Mouse (Mus musculus) forebrain, embryonic 12.5 days (tissue): Measurements from ENCODE around the gene Ptpn5. TPM values are rescaled to one million over a fixed set of nuclear protein-coding genes. Genes with fewer than 3 reads are reported as not detected.

Experiments
- ATAC-seq: fragments of 200-750 bp; cut with Nextera tagmentation; 2 replicates; pipeline ENCODE4 v1.8.0; 2017; ENCODE audit warnings: moderate TSS enrichment; ENCODE audit not compliant: low FRiP score
- H3K27ac ChIP-seq: fragments of 300-500 bp; sonication (generic); 2 replicates; pipeline ENCODE4 v1.5.1; 2016; ENCODE audit warnings: mild to moderate bottlenecking
- H3K27me3 ChIP-seq: fragments of 300-500 bp; sonication (generic); 2 replicates; pipeline ENCODE4 v1.6.1; 2016; ENCODE audit warnings: mild to moderate bottlenecking
- H3K36me3 ChIP-seq: fragments of 300-500 bp; sonication (generic); replicated peaks from 2 replicates; pipeline ENCODE4 v1.6.1; 2016; ENCODE audit warnings: mild to moderate bottlenecking
- H3K4me1 ChIP-seq: fragments of 300-500 bp; sonication (generic); 2 replicates; pipeline ENCODE4 v1.6.1; 2016
- H3K4me2 ChIP-seq: fragments of 300-500 bp; sonication (generic); 2 replicates; pipeline ENCODE4 v1.6.1; 2016; ENCODE audit warnings: mild to moderate bottlenecking, moderate library complexity
- H3K4me3 ChIP-seq: fragments of 300-500 bp; sonication (generic); replicated peaks from 2 replicates; pipeline ENCODE4 v1.5.1; 2016; ENCODE audit warnings: mild to moderate bottlenecking
- H3K9ac ChIP-seq: fragments of 300-500 bp; sonication (generic); 2 replicates; pipeline ENCODE4 v1.6.1; 2016; ENCODE audit warnings: mild to moderate bottlenecking
- H3K9me3 ChIP-seq: fragments of 300-500 bp; sonication (generic); 2 replicates; pipeline ENCODE4 v1.6.1; 2016
- WGBS: fragments of 180-500 bp; shearing (Covaris S2); methylation state at CpG from one replicate; pipeline ENCODE4 v1.1.7; 2016; 5-methylcytosine and 5-hydroxymethylcytosine counted together
- polyA plus RNA-seq: library from polyadenylated mRNA; unstranded; fragments of >200 nt; fragmentation: Nextera tagmentation; extraction: Ambion mirVana; gene quantifications from 2 replicates; pipeline ENCODE4 v1.2.1, GENCODE M21; 2016

The Ptpn5 gene
- polyA plus RNA-seq, 1 experiment from 2014 or later = 30.6 TPM

DNA sequence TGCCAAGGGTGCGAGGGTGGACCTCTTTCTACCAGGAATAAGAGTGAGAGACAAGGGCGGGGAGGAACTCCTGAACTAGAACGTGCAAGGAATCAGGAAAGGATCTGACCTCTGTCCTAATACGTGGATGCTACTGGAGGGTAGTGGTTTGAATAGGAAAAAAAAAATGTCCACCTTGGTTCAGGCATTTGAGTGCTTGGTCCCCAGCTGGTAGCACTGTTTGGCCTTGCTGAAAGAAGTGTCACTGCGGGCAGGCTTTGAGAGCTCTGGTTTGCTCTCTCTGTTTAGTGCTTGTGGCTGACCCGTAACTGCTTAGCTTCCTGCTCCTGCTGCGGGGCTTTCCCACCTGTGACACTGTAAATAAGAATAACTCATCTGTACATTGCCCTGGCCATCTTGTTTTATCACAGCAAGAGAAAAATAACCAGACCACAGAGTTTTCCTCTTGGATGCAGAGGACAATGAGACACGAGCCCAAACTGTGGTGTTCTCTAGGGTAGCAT, 6.4 kb upstream of the Ptpn5 start:
- 84% methylated on average over 8 of the region's 8 CpGs for WGBS
- no peak overlapping the region for H3K4me2 ChIP-seq
- H3K4me3 ChIP-seq = no peak overlapping the region
- H3K9ac ChIP-seq = no peak overlapping the region
- no peaks in the 10 kb centered on the region for H3K4me1 ChIP-seq
- no peak overlapping the region for H3K27ac ChIP-seq
- peaks cover 12% of the 10 kb centered on the region for H3K27me3 ChIP-seq
- H3K9me3 ChIP-seq = no peaks in the 10 kb centered on the region
- no peaks in the 10 kb centered on the region for H3K36me3 ChIP-seq
- ATAC-seq = no peak

DNA sequence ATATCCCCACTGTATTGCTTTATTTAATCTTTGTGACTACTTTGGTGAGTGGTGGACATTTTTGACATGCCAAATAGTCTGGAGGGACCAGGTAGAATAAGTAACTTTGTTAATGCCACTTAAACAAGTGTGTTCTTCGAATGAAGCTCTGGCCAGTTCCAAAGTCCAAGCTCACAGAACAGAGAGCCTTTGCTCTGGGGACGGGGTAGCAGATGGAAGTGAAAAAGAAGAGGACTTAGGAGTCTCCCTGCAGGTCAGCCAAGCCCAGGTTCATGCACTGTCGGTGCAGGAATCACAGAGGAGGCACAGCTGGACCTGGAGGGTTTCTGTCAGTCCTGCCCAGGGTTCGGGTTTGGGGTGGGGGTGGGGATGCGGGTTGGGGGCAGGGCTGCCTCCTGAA, 1.1 kb upstream of the Ptpn5 start:
- Histone ChIP-seq H3K9me3 (no peaks in the 10 kb centered on the region), H3K27me3 (peaks cover 64% of the 10 kb centered on the region), H3K4me3 (no peak overlapping the region), H3K4me1 (peaks cover 10% of the 10 kb centered on the region), H3K9ac (no peak overlapping the region), H3K36me3 (no peaks in the 10 kb centered on the region), H3K27ac (no peak overlapping the region), H3K4me2 (no peak overlapping the region)
- no peak for ATAC-seq
- 44% methylated on average over 5 of the region's 5 CpGs for WGBS

DNA sequence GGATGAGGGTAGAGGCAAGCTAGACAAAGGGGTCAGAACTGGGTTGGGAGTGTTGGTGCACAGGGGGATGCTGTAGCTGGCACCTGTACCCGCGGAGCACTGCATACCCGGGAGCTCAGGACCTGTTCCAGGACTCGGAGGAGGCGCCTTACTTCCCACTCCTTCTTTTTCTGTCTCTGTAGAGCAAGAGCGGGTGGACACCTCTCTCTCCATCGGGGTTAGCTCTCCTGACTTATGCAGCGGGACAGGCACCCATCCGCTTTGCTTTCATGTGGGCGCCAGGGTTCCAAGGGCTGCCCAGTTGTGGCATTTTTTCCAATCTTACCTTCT, 588 bp downstream of the Ptpn5 start:
- peak overlapping the region; percentile 83 for H3K27ac ChIP-seq
- peak overlapping the region; percentile 71 for H3K4me3 ChIP-seq
- no peaks in the 10 kb centered on the region for H3K36me3 ChIP-seq
- H3K4me2 ChIP-seq = peak overlapping the region; percentile 86
- no peaks in the 10 kb centered on the region for H3K9me3 ChIP-seq
- no peak for ATAC-seq
- peak overlapping the region; percentile 78 for H3K9ac ChIP-seq
- WGBS = 1% methylated on average over 10 of the region's 10 CpGs
- peaks cover 64% of the 10 kb centered on the region for H3K27me3 ChIP-seq
- H3K4me1 ChIP-seq = peaks cover 10% of the 10 kb centered on the region

DNA sequence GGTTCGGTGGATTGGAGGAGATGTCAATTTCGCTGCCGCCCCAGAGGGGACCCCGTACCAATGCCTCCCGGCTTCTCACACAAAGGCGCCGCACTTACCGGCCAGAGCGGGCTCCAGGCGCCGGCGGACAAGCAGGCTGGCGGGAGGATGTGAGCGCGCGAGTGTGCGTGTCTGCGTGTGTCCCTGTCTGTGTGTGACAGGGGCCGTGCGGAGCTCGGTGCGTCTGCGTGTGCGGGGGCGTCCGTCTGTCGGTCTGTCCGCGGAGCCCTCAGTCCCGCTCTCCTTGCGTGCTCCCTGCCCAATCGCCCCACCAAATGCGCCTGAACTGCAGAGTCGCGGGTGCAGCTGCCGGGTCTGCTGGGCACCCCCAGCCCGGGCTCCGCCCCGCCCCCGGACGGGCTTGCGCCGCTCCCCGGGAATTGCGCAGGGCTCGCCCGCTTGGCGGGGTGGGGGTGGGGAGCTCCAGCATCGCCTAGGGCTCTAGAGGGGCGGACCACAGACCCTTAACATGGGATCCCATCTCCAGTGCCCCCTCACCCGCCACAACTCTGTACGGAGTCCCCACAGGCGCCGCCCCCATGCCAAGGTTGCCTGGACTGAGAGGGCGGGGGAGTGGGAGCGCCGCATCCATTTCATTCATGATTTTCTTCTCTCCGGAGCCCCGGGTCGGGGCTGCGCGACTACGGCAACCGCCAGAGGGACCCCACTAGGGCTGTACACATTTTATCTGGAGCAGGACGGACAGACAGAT, 1.1 kb downstream of the Ptpn5 start:
- peak overlapping the region; percentile 78 for H3K9ac ChIP-seq
- no peaks in the 10 kb centered on the region for H3K36me3 ChIP-seq
- peak; percentile 90 for ATAC-seq
- under 1% methylated on average over 63 of the region's 65 CpGs for WGBS
- H3K4me3 ChIP-seq = peak overlapping the region; percentile 71
- H3K27ac ChIP-seq = peak overlapping the region; percentile 83
- peak overlapping the region; percentile 86 for H3K4me2 ChIP-seq
- no peaks in the 10 kb centered on the region for H3K9me3 ChIP-seq
- H3K4me1 ChIP-seq = peaks cover 10% of the 10 kb centered on the region
- H3K27me3 ChIP-seq = peaks cover 64% of the 10 kb centered on the region

DNA sequence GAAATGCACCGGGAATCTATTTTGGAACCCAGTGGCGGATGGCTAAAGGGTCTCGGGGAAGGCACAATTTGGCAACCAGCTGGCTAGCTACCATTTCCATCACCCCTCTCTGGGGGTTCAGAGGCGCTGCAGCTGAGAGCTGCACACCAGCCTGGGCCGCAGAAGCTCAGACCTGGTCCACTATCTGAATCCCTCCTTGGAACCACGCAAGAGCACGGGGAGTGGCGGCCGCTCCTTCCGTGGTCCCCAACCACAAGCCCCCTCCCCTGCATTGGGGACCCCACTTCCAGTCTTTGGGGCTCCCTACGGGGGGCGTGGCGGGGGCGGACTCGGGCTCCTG, 1.7 kb downstream of the Ptpn5 start:
- Histone ChIP-seq H3K9ac (peak overlapping the region; percentile 78), H3K4me3 (peak overlapping the region; percentile 71), H3K27me3 (peaks cover 64% of the 10 kb centered on the region), H3K9me3 (no peaks in the 10 kb centered on the region), H3K4me2 (peak overlapping the region; percentile 86), H3K36me3 (no peaks in the 10 kb centered on the region), H3K27ac (peak overlapping the region; percentile 83), H3K4me1 (peaks cover 10% of the 10 kb centered on the region)
- whole genome bisulfite sequencing = 0% methylated on average over 15 of the region's 15 CpGs
- peak; percentile 47 for ATAC-seq

DNA sequence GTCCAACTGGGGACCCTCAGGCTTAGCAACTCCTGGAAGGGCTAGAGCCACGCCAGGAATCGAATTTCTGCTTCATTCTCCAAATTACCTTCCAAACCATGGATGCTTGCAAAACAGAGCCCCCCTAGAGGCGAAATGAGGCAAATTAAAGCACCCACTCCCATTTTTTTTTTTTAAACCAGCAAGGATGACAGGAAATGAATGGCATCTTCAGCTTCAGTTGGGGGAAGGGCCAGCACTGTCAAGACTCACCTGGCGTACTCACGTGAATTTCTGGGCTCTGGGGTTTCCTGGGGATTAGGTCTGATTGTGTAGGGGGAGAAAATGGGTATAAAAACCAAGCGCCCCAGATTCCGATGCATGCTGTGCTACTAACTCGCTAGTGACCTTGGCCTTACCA, 2.2 kb downstream of the Ptpn5 start:
- Histone ChIP-seq H3K9me3 (no peaks in the 10 kb centered on the region), H3K9ac (no peak overlapping the region), H3K4me2 (peak overlapping the region; percentile 86), H3K27me3 (peaks cover 63% of the 10 kb centered on the region), H3K4me3 (peak overlapping the region; percentile 71), H3K27ac (no peak overlapping the region), H3K4me1 (peaks cover 10% of the 10 kb centered on the region), H3K36me3 (no peaks in the 10 kb centered on the region)
- 38% methylated on average over 8 of the region's 8 CpGs for WGBS
- ATAC-seq = no peak

DNA sequence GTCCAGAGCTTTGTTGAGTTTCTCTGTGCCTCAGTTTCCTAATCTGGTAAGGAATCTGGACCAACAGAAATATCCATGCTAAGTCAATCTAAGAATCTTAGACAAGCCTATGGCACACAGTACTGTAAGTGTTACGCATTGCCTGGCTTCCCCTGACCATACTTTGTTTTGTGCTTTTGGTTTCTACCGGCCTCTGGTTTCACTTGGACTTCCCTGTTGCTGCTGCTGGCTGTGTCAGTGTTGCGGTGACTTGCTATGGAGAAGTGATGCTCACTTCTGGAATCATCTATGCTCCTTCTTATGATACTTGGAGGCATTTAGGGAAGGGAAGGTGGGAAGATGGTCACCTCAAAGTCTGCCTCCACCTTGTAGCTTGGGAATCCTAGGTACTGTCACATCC, 11.5 kb downstream of the Ptpn5 start:
- WGBS = 87% methylated on average over 3 of the region's 3 CpGs
- Histone ChIP-seq H3K36me3 (no peaks in the 10 kb centered on the region), H3K9me3 (no peaks in the 10 kb centered on the region), H3K27me3 (no peaks in the 10 kb centered on the region), H3K4me2 (no peak overlapping the region), H3K27ac (no peak overlapping the region), H3K4me1 (no peaks in the 10 kb centered on the region), H3K4me3 (no peak overlapping the region), H3K9ac (no peak overlapping the region)
- ATAC-seq = no peak

DNA sequence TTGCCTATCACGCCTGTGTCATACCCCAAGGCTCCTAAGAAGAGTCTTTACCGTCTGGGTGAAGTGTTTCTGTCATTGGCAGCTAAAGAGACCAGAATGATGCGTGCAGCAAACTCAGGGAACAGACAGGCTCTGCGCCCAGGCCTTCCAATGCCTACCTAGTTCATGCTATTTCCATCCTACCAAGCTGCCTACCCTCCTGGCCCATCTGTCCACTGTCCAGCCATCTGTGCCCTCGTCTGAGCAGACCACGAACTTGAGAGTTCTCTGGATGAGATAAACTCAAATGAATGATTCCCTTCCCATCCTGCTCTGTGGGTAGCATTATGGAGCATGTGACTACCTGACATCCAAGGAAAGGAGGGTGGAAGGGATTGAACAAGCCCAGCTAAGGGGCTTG, 16.8 kb downstream of the Ptpn5 start:
- no peak overlapping the region for H3K4me3 ChIP-seq
- ATAC-seq = no peak
- H3K4me2 ChIP-seq = no peak overlapping the region
- H3K9me3 ChIP-seq = no peaks in the 10 kb centered on the region
- H3K9ac ChIP-seq = no peak overlapping the region
- no peaks in the 10 kb centered on the region for H3K27me3 ChIP-seq
- H3K36me3 ChIP-seq = no peaks in the 10 kb centered on the region
- no peaks in the 10 kb centered on the region for H3K4me1 ChIP-seq
- no peak overlapping the region for H3K27ac ChIP-seq
- WGBS = 84% methylated on average over 6 of the region's 6 CpGs

DNA sequence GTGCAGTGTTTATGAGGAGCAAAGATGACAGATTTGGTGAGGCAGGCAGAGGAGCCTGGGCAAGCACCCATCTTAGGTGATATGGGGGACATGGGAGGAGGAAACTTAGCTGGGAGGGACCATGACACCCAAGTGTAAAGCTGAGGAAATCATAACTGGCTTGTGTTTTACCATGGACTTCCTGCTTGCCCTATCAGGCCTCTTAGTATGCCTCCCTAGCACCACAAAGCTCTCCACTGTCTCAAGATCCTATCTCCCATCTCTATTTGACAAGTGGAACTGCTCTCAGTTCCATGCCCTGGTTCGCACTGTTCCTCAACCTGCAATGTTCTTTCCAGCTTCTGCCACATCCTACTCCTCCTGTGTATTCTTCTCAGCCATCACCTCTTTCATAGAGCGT, 18.0 kb downstream of the Ptpn5 start:
- H3K4me2 ChIP-seq = no peak overlapping the region
- no peak overlapping the region for H3K27ac ChIP-seq

DNA sequence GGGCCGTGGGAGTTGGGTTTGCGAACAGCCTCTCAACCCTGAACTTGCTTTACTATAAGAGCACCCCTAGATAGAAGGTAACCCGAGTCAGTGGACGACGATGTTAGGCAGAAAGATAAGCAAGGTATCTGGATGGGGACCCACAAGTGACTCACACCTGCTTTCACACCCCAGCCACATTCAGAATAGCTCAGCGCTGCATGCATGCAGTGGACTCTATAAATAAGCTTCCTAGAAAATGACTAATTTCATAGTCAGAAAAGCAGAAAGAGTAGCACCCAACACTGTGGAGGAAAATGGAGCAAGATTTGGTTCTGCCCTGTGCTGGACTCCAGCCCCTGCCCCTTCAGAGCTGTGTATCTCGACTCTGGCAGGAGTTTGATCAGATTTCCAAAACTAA, 20.1 kb downstream of the Ptpn5 start:
- 84% methylated on average over 7 of the region's 7 CpGs for WGBS
- H3K9ac ChIP-seq = no peak overlapping the region
- no peaks in the 10 kb centered on the region for H3K9me3 ChIP-seq
- H3K27ac ChIP-seq = no peak overlapping the region
- no peak overlapping the region for H3K4me2 ChIP-seq
- no peaks in the 10 kb centered on the region for H3K27me3 ChIP-seq
- ATAC-seq = no peak
- no peaks in the 10 kb centered on the region for H3K4me1 ChIP-seq
- H3K4me3 ChIP-seq = no peak overlapping the region
- no peaks in the 10 kb centered on the region for H3K36me3 ChIP-seq

More for the DNA sequence above, 18.0 kb downstream of the Ptpn5 start:
- Histone ChIP-seq H3K36me3 (no peaks in the 10 kb centered on the region), H3K4me1 (no peaks in the 10 kb centered on the region), H3K9ac (no peak overlapping the region), H3K4me3 (no peak overlapping the region), H3K9me3 (no peaks in the 10 kb centered on the region), H3K27me3 (no peaks in the 10 kb centered on the region)
- 92% methylated on average over 2 of the region's 2 CpGs for WGBS
- ATAC-seq = no peak

DNA sequence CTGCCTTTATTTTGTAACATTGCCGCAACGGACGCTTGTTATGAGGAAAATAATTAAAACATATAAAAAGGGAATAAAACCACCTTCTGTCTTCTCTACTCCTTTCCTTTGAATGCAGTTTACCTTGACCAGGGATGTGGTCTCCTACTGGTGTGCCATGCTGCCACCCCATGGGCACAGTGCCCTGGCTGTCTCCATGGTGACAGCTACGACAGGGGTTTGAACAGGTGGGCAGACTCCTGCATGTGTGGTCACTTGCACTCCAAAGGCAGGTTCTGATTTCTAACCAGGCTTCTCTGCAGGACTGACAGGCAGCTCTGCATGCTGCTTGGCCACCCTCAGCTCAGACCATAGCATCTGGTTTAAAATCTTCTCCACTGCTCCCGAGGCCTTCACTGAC, 21.4 kb downstream of the Ptpn5 start:
- 92% methylated on average over 5 of the region's 5 CpGs for WGBS
- no peak for ATAC-seq
- no peaks in the 10 kb centered on the region for H3K9me3 ChIP-seq
- no peak overlapping the region for H3K4me2 ChIP-seq
- no peak overlapping the region for H3K4me3 ChIP-seq
- H3K9ac ChIP-seq = no peak overlapping the region
- no peaks in the 10 kb centered on the region for H3K36me3 ChIP-seq
- H3K27ac ChIP-seq = no peak overlapping the region
- H3K27me3 ChIP-seq = no peaks in the 10 kb centered on the region
- no peaks in the 10 kb centered on the region for H3K4me1 ChIP-seq

DNA sequence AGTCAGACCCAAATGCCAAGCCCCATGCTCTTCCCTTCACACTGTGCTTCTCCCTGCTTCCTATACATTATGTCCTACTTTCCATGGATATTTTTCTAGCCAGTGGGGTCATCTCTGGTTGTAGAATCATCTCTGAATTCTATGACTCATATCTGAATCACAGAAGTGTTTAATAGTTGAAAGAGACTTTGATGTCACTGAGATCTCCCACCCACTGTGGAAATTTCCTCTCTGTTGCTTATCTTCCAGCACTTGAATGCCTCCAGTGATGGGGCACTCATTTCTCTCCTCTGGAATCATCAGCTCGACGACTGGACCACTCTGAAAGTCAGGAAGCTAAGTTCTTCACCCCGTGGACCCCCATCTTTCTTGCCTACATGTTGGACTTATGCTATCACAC, 22.4 kb downstream of the Ptpn5 start:
- no peaks in the 10 kb centered on the region for H3K36me3 ChIP-seq
- H3K4me2 ChIP-seq = no peak overlapping the region
- WGBS = 83% methylated on average over 3 of the region's 3 CpGs
- no peaks in the 10 kb centered on the region for H3K4me1 ChIP-seq
- no peak overlapping the region for H3K27ac ChIP-seq
- ATAC-seq = no peak
- no peak overlapping the region for H3K9ac ChIP-seq
- no peaks in the 10 kb centered on the region for H3K9me3 ChIP-seq
- no peaks in the 10 kb centered on the region for H3K27me3 ChIP-seq
- no peak overlapping the region for H3K4me3 ChIP-seq

DNA sequence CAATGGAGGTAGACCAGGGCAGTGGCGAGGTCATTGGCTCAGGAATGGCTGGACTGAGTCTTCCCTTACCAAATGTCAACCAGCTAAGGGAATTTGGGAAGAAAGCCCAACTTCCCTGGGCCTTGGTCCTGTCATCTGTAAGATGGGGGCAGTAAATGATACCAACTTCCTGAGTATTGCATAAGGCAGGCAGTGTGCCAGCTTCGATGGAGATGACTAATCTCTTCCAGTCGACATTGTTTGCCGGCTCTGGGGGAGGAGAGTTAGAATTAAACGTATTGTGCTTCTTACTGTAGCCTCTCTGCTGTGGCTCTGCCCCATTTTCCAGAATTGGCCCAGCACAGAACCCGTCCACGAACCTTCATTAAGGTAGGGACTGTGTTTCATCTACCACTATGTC, 23.0 kb downstream of the Ptpn5 start:
- Histone ChIP-seq H3K4me1 (no peaks in the 10 kb centered on the region), H3K4me2 (no peak overlapping the region), H3K36me3 (no peaks in the 10 kb centered on the region), H3K4me3 (no peak overlapping the region), H3K27me3 (no peaks in the 10 kb centered on the region), H3K9me3 (no peaks in the 10 kb centered on the region), H3K9ac (no peak overlapping the region), H3K27ac (no peak overlapping the region)
- 80% methylated on average over 7 of the region's 7 CpGs for WGBS
- ATAC-seq = no peak
